Mouse (Mus musculus) common myeloid progenitor, adult 5-6 weeks (primary cell): ENCODE measurements around the gene Ndufa11. TPM values are rescaled to one million over a fixed set of nuclear protein-coding genes. Genes with fewer than 3 reads are reported as not detected.

Experiments
- ATAC-seq: replicated peaks from 2 replicates; pipeline ENCODE4 v1.8.0; 2016; ENCODE audit warnings: low read depth, mild to moderate bottlenecking, moderate TSS enrichment, inconsistent platforms; ENCODE audit not compliant: poor library complexity, severe bottlenecking
- total RNA-seq: library from RNA; stranded (forward); fragments of 200-1000, 187-1606 nt; gene quantifications from 2 replicates; pipeline ENCODE4 v1.2.3, GENCODE M21; 2017

Gene Ndufa11
- total RNA-seq, 1 experiment from 2014 or later = 63.1 TPM

GRCm38 (mm10) chr17:56715360-56715759, 2.2 kb upstream of the Ndufa11 start:
- ATAC-seq = no peak

GRCm38 (mm10) chr17:56715914-56716654, 1.5 kb upstream of the Ndufa11 start:
- no peak for ATAC-seq

- ATAC-seq = peak; percentile 86
Measured at GRCm38 (mm10) chr17:56716655-56717362, 758 bp upstream of the Ndufa11 start.

- no peak for ATAC-seq
Measured at GRCm38 (mm10) chr17:56722441-56722840, 4.9 kb downstream of the Ndufa11 start.

- ATAC-seq = no peak
Measured at GRCm38 (mm10) chr17:56723419-56724161, 6.0 kb downstream of the Ndufa11 start.

- no peak for ATAC-seq
Measured at GRCm38 (mm10) chr17:56727029-56727649, 9.6 kb downstream of the Ndufa11 start.

GRCm38 (mm10) chr17:56727659-56728058, 10.1 kb downstream of the Ndufa11 start:
- no peak for ATAC-seq

- ATAC-seq = no peak
Measured at GRCm38 (mm10) chr17:56728117-56728516, 10.6 kb downstream of the Ndufa11 start.

- no peak for ATAC-seq
Measured at GRCm38 (mm10) chr17:56729151-56729550, 11.6 kb downstream of the Ndufa11 start.

GRCm38 (mm10) chr17:56729656-56730055, 12.1 kb downstream of the Ndufa11 start:
- no peak for ATAC-seq

GRCm38 (mm10) chr17:56736534-56736933, 19.0 kb downstream of the Ndufa11 start:
- ATAC-seq = peak; percentile 30; the same call in 1 of the 2 replicates

GRCm38 (mm10) chr17:56738221-56738620, 20.7 kb downstream of the Ndufa11 start:
- no peak for ATAC-seq

GRCm38 (mm10) chr17:56740118-56740787, 22.7 kb downstream of the Ndufa11 start:
- ATAC-seq = no peak

- no peak for ATAC-seq
Measured at GRCm38 (mm10) chr17:56740788-56741160, 23.2 kb downstream of the Ndufa11 start.

GRCm38 (mm10) chr17:56744173-56744572, 26.6 kb downstream of the Ndufa11 start:
- no peak for ATAC-seq

- no peak for ATAC-seq
Measured at GRCm38 (mm10) chr17:56751404-56752072, 34.0 kb downstream of the Ndufa11 start.

GRCm38 (mm10) chr17:56753452-56753851, 35.9 kb downstream of the Ndufa11 start:
- no peak for ATAC-seq

- peak; percentile 50 for ATAC-seq
Measured at GRCm38 (mm10) chr17:56754271-56755185, 37.0 kb downstream of the Ndufa11 start.
